Mouse (Mus musculus) cerebellum, adult 9-11 months (tissue): ENCODE data around the gene Syde2.
"Not testable (repeated sequence)": the region's sequence is repeated elsewhere in the genome, so short reads cannot be mapped to it uniquely, and the experiment has no call there.

ENCODE experiments used
- DNase-seq: peaks from one replicate; pipeline ENCODE4 v3.0.0; 2022

Gene Syde2

DNA sequence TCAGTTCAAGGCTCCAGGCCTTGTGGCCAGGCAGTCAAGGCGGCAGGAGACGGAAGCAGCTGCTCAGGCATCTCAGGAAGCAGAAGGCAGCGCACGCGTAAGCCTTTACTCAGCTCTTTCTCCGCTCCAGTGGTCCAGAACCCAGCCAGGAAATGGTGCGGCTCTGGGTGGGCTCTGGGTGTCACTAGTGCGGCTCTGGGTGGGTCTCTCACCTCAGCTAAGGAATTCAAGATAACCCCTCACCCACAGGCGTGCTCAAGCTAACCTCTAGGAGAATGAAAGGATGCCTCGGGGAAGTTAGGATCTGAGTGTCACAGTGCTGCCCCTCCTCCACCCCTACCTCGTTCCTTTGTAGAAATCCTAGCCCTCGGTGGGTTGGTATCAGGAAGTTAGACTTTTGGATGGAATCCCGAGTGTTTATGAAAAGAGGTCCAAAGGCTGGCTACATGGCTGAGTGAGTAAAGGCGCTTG is 18.6 kb upstream of the Syde2 start:
- no peak for DNase-seq

- DNase-seq: no peak
Measured at GRCm38 (mm10) chr3:145971501-145971900, 16.2 kb upstream of the Syde2 start.

GRCm38 (mm10) chr3:145974986-145975385 is 12.7 kb upstream of the Syde2 start:
- DNase-seq: no peak

GRCm38 (mm10) chr3:145985333-145985925 is 2.2 kb upstream of the Syde2 start:
- no peak for DNase-seq

DNA sequence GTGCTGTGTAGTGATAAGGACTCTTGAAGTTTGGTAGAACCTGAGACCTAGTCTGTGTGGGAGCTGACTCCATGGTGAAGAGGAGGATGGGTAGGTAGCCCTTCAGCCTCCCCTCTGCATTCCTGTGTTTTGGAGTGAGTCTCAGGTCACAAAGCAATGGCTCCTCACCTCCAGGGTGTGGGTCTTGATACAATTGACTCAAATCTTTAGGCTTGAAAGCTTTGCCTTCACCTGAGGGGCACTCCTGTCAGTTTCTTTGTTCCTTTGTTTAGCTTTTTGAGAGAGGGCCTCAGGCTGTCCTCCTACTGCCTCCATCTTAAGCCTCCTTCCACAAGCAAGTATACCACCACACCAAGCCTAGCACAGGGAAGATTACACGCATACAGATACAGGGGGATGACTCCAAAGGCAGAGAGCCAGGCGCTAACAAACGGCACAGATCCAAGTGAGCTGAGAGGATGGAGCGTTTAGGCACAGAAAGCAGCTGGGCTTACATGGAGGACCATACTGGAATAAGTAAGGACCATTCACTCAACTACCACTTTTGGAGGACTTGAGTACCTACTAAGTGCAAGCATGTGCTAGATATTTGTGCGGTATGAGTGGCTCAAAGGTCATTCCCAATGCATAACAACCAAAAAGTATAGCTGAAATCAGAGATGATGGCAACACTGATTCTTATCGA is 1.2 kb upstream of the Syde2 start:
- no peak for DNase-seq

DNA sequence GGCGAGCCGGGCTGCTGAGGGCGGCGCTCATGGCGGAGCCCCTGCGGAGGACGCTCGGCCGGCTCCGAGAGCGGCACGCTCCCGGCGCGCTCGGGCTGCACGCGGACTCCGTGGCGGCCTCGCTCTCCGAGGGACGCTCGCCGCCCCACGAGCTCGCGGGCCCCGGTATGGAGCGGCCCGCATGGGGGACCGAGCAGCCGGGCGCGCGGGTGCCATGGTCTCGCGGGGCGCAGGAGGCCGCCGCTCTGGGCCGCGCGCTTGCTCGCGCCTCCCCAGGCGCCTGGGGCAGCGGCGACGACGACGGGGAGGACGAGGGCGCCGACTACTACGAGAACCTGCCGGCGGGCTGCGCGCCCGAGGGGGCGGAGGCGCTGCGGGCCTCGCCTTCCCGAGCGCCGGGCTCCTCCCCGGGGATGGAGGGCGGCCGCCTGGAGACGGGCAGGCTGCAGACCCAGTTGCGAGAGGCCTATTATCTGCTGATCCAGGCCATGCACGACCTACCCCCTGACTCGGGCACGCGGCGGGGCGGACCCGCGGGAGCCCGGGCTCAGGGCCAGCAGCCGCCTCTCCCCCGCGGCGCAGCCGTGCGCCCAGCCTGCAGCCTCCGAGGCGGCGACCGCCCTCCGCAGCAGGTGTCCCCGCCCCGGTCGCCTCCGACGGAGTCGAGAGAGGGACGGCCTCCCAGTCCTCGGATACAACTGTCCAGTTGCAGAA is 457 bp downstream of the Syde2 start:
- peak; percentile 21 for DNase-seq

DNA sequence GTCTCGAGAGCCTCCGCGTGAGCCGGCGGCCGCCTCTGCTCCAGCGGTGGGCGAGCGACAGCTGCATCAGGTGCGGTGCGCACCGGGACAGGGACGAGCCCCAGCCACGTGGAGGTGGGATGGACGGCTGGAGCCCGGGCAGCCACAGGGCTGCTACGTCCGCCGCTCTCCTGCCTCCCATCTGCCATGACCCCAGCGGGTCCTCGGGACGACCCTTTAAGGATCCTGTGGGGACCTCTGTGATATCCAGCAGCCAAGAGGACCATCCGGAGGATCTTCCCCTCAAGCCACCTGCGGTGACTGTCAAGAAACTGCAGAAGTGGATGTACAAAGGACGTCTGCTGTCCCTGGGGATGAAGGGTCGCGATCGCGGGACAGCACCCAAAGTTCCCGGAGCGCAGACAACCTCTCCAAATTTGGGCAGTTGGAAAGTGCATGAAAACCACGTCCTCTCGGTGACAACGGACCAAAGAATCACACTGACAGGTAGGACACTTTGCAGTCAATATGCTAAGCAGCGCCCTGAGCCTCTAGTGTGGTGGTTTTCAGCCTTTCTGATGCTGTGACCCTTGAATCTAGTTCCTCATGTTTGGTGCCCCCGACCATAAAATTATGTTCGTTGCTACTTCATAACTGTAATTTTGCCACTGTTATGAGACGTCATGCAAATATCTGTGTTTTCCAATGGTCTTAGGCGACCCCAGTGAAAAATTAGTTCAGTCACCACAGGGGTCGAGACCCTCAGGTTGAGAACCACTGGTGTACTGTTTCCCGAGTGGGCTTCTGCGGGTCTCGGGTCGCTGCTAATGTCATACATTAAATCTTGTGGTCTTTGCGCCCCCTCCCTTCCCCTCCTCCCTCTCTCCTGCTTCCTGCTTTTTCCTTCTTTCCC is 1.3 kb downstream of the Syde2 start:
- DNase-seq: no peak

DNA sequence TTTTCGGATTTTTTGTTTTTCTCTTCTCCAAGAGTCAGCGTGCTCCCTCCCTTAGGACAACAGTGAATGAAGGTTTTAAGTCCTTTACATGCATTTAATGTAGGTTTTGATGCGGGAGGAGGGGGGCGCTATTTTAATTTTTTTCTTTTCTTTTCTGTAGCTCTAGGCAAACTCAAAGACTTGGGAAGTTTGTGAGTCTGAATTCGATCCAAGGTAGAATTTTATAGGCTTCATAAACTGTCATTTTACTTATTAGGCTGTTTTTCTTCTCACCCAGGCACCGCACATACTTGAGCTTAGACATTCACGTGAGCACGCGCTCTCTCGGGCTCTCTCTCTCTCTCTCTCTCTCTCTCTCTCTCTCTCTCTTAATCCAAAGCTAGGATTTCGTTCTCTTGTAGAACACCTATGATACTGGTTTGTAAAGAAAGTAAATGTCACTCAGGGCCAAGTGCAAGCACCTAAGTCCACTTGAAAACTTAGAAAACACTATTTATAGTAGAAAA is 2.0 kb downstream of the Syde2 start:
- no peak for DNase-seq

DNA sequence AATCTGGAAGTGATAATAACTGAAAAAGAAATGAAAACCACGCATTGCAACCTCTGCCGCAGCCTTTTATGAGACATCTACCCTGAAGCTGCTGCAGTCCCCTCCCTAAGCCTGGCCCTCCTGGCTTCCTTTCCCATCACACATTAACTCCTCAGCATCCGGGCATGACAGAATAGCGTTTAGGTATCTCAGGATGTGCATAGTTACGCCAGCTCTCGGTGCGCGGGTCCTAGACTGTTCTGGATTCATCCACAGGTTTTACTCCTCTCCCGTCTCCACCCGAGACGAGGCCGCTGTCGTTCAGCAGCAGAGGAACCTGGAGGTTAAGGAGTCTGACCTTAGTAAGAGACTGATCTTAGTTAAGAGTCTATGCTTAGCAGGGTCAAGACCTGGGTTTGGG is 3.5 kb downstream of the Syde2 start:
- DNase-seq: no peak

- no peak for DNase-seq
Measured at GRCm38 (mm10) chr3:145991976-145992730, 4.5 kb downstream of the Syde2 start.

DNA sequence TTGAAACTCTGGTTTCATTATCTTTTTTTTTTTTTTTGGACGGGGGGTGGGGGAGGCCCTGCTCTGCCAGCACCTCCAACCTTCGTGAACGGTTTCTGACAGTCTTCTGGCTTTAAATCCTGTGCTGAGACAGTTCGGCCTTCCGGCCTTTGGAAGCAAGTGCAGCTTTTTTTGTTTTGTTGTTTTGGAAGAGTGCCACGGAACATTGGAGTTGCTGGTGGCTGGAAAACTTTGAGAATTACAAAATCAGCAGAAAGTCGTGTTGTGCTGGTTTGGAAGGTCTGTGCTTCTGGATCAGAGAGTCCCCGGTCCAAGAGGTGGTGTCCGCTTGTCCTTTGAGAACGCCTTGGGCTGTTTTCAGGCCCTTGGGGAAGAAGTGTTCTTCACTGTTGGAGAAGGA is 5.1 kb downstream of the Syde2 start:
- peak; percentile 11 for DNase-seq

DNA sequence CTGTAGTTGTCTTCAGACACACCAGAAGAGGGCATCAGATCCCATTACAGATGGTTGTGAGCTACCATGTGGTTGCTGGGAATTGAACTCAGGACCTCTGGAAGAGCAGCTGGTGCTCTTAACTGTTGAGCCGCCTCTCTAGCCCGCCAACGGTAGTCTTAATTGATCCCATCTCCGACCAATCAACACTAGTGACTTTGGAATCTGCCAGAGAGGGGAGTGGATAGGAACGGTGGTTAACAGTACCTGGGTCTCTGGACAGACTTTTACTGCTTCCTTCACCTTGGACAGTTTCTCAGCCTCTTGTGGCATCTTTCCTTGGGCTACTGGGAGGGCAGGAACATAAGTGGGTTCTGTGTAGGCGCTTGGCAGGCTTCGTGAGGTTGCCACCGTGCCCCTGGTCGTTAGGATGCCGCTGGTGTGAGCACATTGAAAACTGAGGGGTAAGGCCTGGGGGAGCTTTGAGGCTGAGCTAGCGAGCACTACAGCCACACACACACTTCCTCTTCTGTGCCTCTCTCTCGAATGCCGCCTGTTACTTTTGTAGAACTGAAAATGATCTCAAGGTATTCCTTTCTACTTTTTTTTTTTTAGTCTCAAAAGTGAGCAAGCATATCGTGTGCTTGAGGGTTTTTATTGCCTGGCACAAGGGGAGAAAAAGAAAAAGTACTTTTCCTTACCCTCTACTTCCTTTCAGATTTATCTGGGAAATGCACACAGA is 6.0 kb downstream of the Syde2 start:
- no peak for DNase-seq

GRCm38 (mm10) chr3:145995489-145995888 is 7.8 kb downstream of the Syde2 start:
- DNase-seq: no peak

GRCm38 (mm10) chr3:145996539-145996938 is 8.9 kb downstream of the Syde2 start:
- not testable (repeated sequence) for DNase-seq

GRCm38 (mm10) chr3:146004347-146005051 is 16.8 kb downstream of the Syde2 start:
- no peak for DNase-seq

GRCm38 (mm10) chr3:146007872-146008271 is 20.2 kb downstream of the Syde2 start:
- no peak for DNase-seq

DNA sequence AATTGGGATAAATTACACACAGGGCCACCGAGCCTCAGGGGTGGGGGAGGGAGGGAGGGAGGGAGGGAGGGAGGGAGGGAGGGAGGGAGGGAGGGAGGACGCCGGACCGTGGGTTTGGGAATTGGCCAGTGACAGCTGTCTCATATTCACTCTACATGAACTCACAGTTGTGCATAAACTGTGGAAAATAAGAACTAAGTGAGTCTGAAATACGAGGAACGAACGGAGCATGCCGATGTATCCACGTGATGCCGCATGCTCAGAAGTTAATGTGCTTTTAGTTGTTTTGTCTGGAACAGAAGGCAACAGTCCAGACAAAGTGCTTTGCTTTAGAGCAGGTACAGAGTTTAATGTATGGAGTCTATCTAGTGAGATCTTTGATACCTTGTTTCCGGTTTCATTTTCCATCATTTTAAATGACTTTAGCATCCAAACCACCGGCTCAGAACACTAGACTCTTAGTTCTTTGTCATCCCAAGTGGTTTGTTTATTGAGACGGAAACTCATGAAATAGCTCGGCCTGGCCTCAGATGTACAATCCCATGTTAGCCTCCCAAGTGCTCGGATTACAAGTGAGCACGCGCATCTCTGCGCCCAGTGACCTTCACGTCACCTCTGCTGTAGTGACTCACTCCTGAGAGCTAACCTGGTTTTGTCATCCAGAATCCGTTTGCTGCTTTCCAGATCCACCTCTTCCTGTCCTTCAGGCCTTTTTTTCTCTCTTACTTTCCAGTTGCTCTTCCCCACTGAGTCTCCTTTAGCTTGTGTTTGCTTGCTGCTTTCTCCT is 22.4 kb downstream of the Syde2 start:
- no peak for DNase-seq

GRCm38 (mm10) chr3:146010751-146011150 is 23.1 kb downstream of the Syde2 start:
- no peak for DNase-seq

DNA sequence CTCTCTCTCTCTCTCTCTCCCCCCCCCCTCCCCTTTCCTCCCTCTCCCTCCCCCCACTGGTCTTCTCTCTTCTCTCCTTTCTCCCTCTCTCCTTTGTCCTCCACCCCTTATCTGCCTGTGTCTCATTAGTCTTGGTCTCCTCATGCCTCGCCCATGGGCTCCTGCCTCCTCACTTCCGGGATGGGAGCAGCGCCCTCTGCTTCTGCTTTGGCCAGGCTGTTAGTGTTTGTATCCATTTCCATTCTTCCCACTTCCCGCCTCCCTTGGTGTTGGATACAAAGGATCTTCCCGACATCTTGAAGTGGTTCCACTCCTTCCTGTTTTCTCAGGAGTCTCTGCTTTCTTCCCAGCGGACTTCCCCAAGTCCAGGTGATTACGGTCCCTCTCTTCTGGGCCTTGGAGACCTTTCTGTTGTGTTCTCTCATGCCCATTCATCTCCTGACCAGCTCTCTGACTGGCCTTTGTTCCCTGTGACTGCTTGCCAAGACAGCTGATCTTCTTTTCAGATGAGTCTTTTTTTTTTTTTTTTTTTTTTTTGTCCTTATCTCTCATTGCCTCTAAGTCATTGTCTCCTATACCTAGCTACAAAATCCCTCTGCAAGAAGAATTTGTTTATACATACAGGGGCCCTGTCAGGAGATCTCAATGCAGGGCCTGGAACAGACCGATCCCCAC is 24.0 kb downstream of the Syde2 start:
- no peak for DNase-seq
